Mouse (Mus musculus) midbrain, embryonic 11.5 days (tissue): ENCODE measurements around the gene Chkb. TPM values are rescaled to one million over a fixed set of nuclear protein-coding genes. Genes with fewer than 3 reads are reported as not detected.
"Not testable (repeated sequence)": the region's sequence is repeated elsewhere in the genome, so short reads cannot be mapped to it uniquely, and the experiment has no call there.

Experiments used
- ATAC-seq: fragments of 200-750 bp; cut with Nextera tagmentation; 2 replicates; pipeline ENCODE4 v1.8.0; 2017; ENCODE audit warnings: moderate TSS enrichment, moderate library complexity; ENCODE audit not compliant: low FRiP score
- DNase-seq: peaks from one replicate; pipeline ENCODE4 v3.0.0; 2015; ENCODE audit warnings: low spot score; ENCODE audit errors: missing footprints
- H3K27ac ChIP-seq: fragments of 300-500 bp; sonication (generic); 2 replicates; pipeline ENCODE4 v1.5.1; 2014; ENCODE audit warnings: low read depth, low read length
- H3K27me3 ChIP-seq: fragments of 300-500 bp; sonication (generic); 2 replicates; pipeline ENCODE4 v1.6.1; 2014; ENCODE audit warnings: mild to moderate bottlenecking, low read length, moderate library complexity, mixed read lengths; ENCODE audit not compliant: control insufficient read depth, insufficient read depth
- H3K36me3 ChIP-seq: fragments of 300-500 bp; sonication (generic); 2 replicates; pipeline ENCODE4 v1.6.1; 2014; ENCODE audit warnings: mild to moderate bottlenecking, low read length, moderate library complexity, mixed read lengths; ENCODE audit not compliant: control insufficient read depth, insufficient read depth
- H3K4me1 ChIP-seq: fragments of 300-500 bp; sonication (generic); 2 replicates; pipeline ENCODE4 v1.6.1; 2014; ENCODE audit warnings: low read length; ENCODE audit not compliant: control insufficient read depth, insufficient read depth
- H3K4me2 ChIP-seq: fragments of 300-500 bp; sonication (generic); 2 replicates; pipeline ENCODE4 v1.6.1; 2014; ENCODE audit warnings: mild to moderate bottlenecking, moderate library complexity
- H3K4me3 ChIP-seq: fragments of 300-500 bp; sonication (generic); 2 replicates; pipeline ENCODE4 v1.5.1; 2014; ENCODE audit warnings: low read depth, low read length
- H3K9ac ChIP-seq: fragments of 300-500 bp; sonication (generic); 2 replicates; pipeline ENCODE4 v1.6.1; 2014; ENCODE audit warnings: low read length
- H3K9me3 ChIP-seq: fragments of 300-500 bp; sonication (generic); 2 replicates; pipeline ENCODE4 v1.6.1; 2016; ENCODE audit warnings: low read length; ENCODE audit not compliant: control insufficient read depth
- WGBS: fragments of 180-500 bp; shearing (Covaris S2); extraction: QIAGEN DNeasy Blood & Tissue Kit; methylation state at CpG from one replicate; pipeline ENCODE4 v1.1.7; 2014; 5-methylcytosine and 5-hydroxymethylcytosine counted together
- polyA plus RNA-seq: library from polyadenylated mRNA; unstranded; fragments of >200 nt; fragmentation: Nextera tagmentation; extraction: Ambion mirVana; gene quantifications from 2 replicates; pipeline ENCODE4 v1.2.1, GENCODE M21; 2014

The Chkb gene
- polyA plus RNA-seq, 1 experiment from 2014 or later: 49.6 TPM

DNA sequence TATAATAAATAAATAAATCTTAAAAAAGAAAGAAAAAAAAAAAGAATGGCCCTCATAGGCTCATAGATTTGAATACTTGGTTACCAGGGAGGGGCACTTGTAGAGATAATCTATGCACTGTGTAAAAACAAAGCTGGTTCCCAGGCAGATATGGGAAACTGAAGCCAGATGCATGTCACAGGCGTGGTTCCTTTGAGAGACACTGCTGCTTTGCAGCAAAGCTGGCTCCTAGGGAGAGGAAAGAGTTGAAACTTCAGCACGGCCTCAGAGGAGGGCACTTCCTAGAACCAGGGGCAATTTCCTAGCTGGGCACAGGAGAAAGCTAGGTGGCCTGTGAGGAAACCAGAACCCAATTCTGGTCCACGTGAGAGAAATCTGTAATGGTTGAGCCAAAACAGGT, 4.4 kb upstream of the Chkb start:
- H3K4me2 ChIP-seq: no peak overlapping the region
- ATAC-seq (no peak), DNase-seq (no peak)
- WGBS: 81% methylated on average over 3 of the region's 3 CpGs
- no peak overlapping the region for H3K27ac ChIP-seq
- H3K27me3 ChIP-seq: no peaks in the 10 kb centered on the region
- no peaks in the 10 kb centered on the region for H3K9me3 ChIP-seq
- H3K36me3 ChIP-seq: no peaks in the 10 kb centered on the region
- peaks cover 4% of the 10 kb centered on the region; the same call in 1 of the 2 replicates for H3K4me1 ChIP-seq
- no peak overlapping the region for H3K9ac ChIP-seq
- no peak overlapping the region for H3K4me3 ChIP-seq

DNA sequence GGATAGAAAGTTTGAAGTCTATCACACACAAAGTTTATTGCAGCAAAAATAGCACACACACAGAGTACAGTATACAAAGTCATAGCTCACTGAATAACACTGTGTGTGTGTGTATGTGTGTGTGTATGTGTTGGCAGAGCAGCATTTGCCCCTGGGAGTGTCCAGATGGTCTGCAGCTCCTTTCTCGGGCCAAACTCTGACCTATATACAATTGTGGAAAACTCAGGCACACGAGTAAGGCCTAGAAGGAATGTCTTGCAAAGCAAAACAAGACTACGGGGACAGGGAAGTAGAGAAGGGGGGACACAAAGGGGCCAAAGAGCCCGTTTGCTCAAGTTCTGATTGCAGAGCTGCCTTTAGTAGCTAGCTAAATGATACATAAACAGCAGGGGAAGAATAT, 3.2 kb upstream of the Chkb start:
- Histone ChIP-seq H3K27ac (no peak overlapping the region), H3K36me3 (no peaks in the 10 kb centered on the region), H3K4me3 (no peak overlapping the region), H3K9ac (no peak overlapping the region), H3K4me2 (no peak overlapping the region), H3K4me1 (peaks cover 10% of the 10 kb centered on the region), H3K27me3 (no peaks in the 10 kb centered on the region), H3K9me3 (no peaks in the 10 kb centered on the region)
- ATAC-seq (no peak), DNase-seq (no peak)
- 76% methylated on average over 4 of the region's 4 CpGs for WGBS

DNA sequence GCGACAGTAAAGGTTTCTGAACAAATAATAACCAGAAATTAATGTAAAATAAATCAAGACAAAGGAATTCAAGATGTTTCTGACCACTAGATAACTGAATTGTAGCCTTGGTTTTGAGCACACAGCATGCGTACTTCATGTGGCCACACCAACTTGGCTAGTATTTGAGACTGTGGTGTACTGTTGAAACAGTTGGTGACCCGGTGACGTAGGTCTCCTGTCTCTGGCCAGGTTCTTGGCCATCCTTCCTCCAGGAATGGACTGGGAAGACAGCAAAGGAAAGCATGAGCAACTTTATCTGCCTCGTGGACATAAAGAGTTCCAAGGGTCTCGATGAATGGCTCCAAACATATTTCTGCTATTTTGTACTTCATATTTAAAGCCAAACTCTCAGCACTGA, 2.1 kb upstream of the Chkb start:
- ATAC-seq (no peak), DNase-seq (peak; percentile 41)
- H3K4me3 ChIP-seq: no peak overlapping the region
- H3K27ac ChIP-seq: no peak overlapping the region
- no peak overlapping the region for H3K9ac ChIP-seq
- no peak overlapping the region for H3K4me2 ChIP-seq
- peaks cover 10% of the 10 kb centered on the region for H3K4me1 ChIP-seq
- WGBS: 90% methylated on average over 6 of the region's 6 CpGs
- no peaks in the 10 kb centered on the region; the same call in 1 of the 2 replicates for H3K36me3 ChIP-seq
- H3K27me3 ChIP-seq: no peaks in the 10 kb centered on the region
- H3K9me3 ChIP-seq: no peaks in the 10 kb centered on the region

DNA sequence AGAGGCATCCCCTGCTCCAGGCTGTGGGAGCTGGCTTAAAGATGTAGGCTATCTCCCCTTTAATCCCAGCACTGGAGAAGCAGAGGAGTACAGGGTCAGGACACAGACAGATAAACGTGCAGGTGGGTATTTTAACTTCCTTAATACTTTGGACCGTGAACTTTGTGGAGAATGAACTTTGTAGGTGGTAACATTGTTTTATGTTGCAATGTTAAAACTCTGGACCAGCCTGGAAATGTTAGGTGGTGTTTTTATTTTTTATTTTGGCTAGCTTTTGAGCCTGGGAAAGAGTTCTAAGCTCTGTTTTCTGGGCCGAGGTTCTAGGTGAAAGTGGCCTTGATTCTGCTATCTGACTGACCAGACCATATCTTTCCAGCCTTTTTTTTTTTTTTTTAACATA, 1.6 kb upstream of the Chkb start:
- peaks cover 10% of the 10 kb centered on the region for H3K4me1 ChIP-seq
- ATAC-seq: no peak

DNA sequence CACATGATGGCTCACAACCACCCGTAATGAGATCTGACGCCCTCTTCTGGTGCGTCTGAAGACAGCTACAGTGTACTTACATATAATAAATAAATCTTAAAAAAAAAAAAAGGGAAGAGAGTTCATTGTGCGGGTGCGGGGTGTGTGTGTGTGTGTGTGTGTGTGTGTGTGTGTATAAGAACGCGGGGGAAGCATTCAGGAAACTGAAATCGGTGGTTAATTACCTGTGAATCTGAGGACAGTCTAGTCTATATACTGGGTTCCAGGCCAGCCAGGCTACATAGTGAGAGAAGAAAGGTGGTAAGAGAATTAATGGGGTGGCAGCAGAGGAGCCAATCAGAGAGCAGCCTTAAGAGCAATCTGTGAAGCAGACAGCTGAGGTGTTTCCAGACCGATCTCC, 1.1 kb upstream of the Chkb start:
- H3K27me3 ChIP-seq, H3K4me2 ChIP-seq, ATAC-seq, H3K9ac ChIP-seq, H3K36me3 ChIP-seq, H3K27ac ChIP-seq, H3K4me3 ChIP-seq, H3K9me3 ChIP-seq, H3K4me1 ChIP-seq: not testable (repeated sequence)
- peak; percentile 71 for DNase-seq
- WGBS: 82% methylated on average over 7 of the region's 9 CpGs

More for the DNA sequence above, 1.6 kb upstream of the Chkb start:
- Histone ChIP-seq H3K9ac (no peak overlapping the region), H3K36me3 (peaks cover 3% of the 10 kb centered on the region; the same call in 1 of the 2 replicates), H3K4me3 (no peak overlapping the region), H3K27me3 (no peaks in the 10 kb centered on the region), H3K27ac (no peak overlapping the region), H3K4me2 (no peak overlapping the region), H3K9me3 (no peaks in the 10 kb centered on the region)
- peak; percentile 64 for DNase-seq
- WGBS: 87% methylated on average over 3 of the region's 3 CpGs

DNA sequence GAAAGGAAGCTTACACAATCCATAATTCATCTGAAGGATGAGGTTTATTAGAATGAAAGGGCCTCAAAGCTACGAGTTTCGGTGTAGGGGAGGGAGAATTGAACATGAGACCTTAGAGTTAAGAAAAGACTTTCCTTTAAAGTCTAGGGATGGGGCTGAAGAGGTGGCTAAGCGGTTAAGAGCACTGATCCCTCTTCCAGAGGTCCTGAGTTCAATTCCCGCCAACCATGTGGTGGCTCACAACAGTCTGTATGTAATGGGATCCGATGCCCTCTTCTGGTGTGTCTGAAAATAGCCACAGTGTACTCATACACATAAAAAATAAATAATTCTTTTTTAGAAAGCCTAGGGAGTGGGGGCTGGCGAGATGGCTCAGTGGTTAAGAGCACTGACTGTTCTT, 633 bp upstream of the Chkb start:
- peak; percentile 85 for DNase-seq
- no peaks in the 10 kb centered on the region for H3K27me3 ChIP-seq
- 47% methylated on average over 6 of the region's 6 CpGs for WGBS
- H3K4me1 ChIP-seq: peaks cover 10% of the 10 kb centered on the region
- no peak for ATAC-seq
- H3K4me2 ChIP-seq: peak overlapping the region; percentile 90
- peak overlapping the region; percentile 81 for H3K4me3 ChIP-seq
- H3K9me3 ChIP-seq: no peaks in the 10 kb centered on the region
- peaks cover 4% of the 10 kb centered on the region; the same call in 1 of the 2 replicates for H3K36me3 ChIP-seq
- H3K9ac ChIP-seq: peak overlapping the region; percentile 83
- H3K27ac ChIP-seq: peak overlapping the region; percentile 92

DNA sequence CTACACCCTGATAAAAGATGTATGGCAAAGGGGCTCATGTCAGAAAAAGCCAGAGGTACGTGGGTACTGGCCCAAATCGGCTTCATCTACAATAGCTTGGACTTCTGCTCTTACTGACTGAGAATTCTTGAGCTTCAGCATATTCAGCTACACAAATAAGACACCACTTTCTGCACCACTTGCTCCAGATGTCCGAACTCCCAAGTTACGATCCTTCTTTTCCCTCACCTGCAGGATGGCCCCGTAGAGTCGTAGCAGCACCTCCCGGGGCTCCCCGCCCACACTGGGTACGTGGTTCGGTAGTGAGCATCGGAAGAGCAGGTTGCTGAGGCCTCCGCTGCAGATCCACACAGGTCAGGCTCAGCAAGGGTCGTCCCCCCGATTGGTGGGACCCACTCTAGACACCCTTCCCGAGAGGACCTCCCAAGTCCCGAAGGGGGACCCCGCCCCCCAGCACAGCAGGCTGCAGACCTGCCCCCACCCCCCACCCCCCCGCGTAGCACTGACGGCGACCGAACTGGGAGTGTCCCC, 822 bp downstream of the Chkb start:
- ATAC-seq (peak; percentile 67), DNase-seq (peak; percentile 90)
- H3K27ac ChIP-seq: no peak overlapping the region; the same call in 1 of the 2 replicates
- peak overlapping the region; percentile 90 for H3K4me2 ChIP-seq
- 4% methylated on average over 22 of the region's 22 CpGs for whole genome bisulfite sequencing
- peaks cover 4% of the 10 kb centered on the region; the same call in 1 of the 2 replicates for H3K36me3 ChIP-seq
- peaks cover 10% of the 10 kb centered on the region for H3K4me1 ChIP-seq
- no peaks in the 10 kb centered on the region for H3K9me3 ChIP-seq
- peak overlapping the region; percentile 83 for H3K9ac ChIP-seq
- H3K27me3 ChIP-seq: no peaks in the 10 kb centered on the region
- H3K4me3 ChIP-seq: peak overlapping the region; percentile 81

DNA sequence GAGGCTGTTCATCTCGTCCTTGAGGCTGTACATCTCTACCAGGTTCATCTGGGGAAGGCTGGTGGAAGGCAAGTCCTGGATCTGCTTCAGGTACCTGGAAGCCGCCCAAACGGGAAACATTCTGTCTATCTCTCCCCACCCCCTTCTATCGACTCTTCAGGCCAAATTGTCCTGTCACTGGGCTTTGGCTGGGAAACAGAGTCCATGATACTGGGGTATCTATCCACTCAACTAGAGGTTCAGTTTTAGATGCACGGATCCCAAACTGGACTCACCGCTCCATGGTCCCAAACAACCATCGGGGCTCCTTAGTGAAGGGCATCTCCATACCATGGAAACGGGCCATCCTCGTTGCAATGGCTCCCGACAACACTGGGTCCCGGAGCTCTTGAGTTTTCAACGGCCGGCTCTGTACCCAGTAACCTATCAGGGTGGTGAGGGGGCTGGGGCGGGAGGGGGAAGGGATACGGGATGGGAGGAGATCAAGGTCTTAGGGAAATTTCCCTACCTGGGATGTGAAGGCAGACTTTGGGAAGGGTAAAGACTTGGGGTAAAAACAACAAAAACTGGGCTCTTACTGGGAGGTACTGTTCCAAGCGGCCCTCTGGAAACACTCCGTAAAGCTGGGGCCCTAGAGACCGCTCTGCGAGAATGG, 1.4 kb downstream of the Chkb start:
- no peaks in the 10 kb centered on the region for H3K9me3 ChIP-seq
- H3K4me1 ChIP-seq: peaks cover 10% of the 10 kb centered on the region
- H3K4me3 ChIP-seq: peak overlapping the region; percentile 81
- H3K27ac ChIP-seq: no peak overlapping the region
- H3K4me2 ChIP-seq: peak overlapping the region; percentile 90
- H3K27me3 ChIP-seq: no peaks in the 10 kb centered on the region
- H3K36me3 ChIP-seq: peaks cover 4% of the 10 kb centered on the region; the same call in 1 of the 2 replicates
- ATAC-seq: no peak
- 86% methylated on average over 19 of the region's 19 CpGs for WGBS
- H3K9ac ChIP-seq: peak overlapping the region; percentile 83; the same call in 1 of the 2 replicates
- DNase-seq: peak; percentile 77

DNA sequence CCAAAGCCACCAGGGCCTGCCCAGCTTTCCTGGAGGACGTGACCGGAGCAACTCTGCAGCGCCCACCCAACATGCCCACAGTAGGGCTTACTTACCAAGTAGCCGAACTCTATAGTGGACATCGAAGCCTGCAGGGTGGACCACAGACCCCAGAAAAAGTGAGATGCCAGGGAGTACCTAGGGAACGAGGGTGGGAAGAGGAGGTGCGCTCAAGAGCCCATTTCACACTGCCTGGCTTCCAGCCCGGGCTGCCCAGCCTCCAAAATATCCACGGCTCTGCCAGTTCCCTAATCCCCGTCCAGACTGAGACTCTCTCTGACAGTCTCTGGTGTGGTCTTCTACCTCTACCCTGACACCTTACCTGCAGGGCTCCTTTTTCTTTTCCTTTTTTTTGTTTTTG, 3.0 kb downstream of the Chkb start:
- ATAC-seq (no peak), DNase-seq (no peak)
- Histone ChIP-seq H3K36me3 (peaks cover 4% of the 10 kb centered on the region; the same call in 1 of the 2 replicates), H3K9me3 (no peaks in the 10 kb centered on the region), H3K4me1 (peaks cover 10% of the 10 kb centered on the region), H3K9ac (no peak overlapping the region), H3K4me3 (no peak overlapping the region), H3K27ac (no peak overlapping the region), H3K27me3 (no peaks in the 10 kb centered on the region), H3K4me2 (no peak overlapping the region)
- WGBS: 89% methylated on average over 10 of the region's 10 CpGs
